Mouse (Mus musculus): ENCODE measurements at regions not wholly inside any gene's neighbourhood (a gene's known extent, or its start where the extent isn't known, plus 50 kb on each side); places are given as distances from the start of the nearest gene placed in this dataset.

GRCm38 (mm10) chr13:11167115-11167514 is 806.5 kb upstream of the Chrm3 start:
- Histone ChIP-seq H3K4me1 (replicated peaks) (0 out of 2 replicates have a peak, but pooled peaks cover 2% of the 10 kb centered on the region), H3K4me3 (no peak overlapping the region), H3K9ac (no peak overlapping the region), H3K36me3 (no peaks in the 10 kb centered on the region), H3K27ac (no peak overlapping the region), H3K27me3 (no peaks in the 10 kb centered on the region), H3K4me2 (no peak overlapping the region), H3K9me3 (replicated peaks) (no peaks in the 10 kb centered on the region)
- ATAC-seq (replicated peaks; ENCODE audit: insufficient number of reproducible peaks, insufficient read depth, low FRiP score, low read depth) = no peak
- WGBS = 74% methylated on average over 5 of the region's 5 CpGs

- Histone ChIP-seq H3K4me1 (replicated peaks) (0 out of 2 replicates have a peak, but pooled peaks cover 2% of the 10 kb centered on the region), H3K9ac (no peak overlapping the region), H3K36me3 (no peaks in the 10 kb centered on the region), H3K27me3 (no peaks in the 10 kb centered on the region), H3K27ac (no peak overlapping the region), H3K4me2 (no peak overlapping the region), H3K4me3 (no peak overlapping the region), H3K9me3 (replicated peaks) (no peaks in the 10 kb centered on the region)
- 63% methylated on average over 3 of the region's 3 CpGs for WGBS
- no peak for ATAC-seq (replicated peaks; ENCODE audit: insufficient number of reproducible peaks, insufficient read depth, low FRiP score, low read depth)
These were observed 803.5 kb upstream of the Chrm3 start for GRCm38 (mm10) chr13:11164130-11164529.

DNA sequence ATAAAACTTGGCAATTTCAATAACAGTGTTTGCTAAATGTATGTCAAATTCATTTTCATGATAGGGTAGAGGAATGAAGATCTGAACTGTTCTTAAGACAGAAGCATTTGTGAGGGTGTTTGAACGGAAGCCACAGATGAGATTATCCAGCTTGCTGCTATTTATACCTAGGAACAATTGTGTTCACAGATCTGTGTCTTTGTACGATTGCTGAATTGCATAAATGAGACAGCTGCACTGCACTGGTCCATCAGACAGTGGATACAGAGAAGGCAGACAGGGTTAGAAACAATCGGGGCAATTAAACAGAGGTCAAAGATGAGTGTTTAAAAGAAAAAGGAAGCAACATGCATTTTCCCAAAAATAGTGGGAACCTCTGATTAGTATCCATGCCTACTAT is 786.6 kb upstream of the Chrm3 start:
- Histone ChIP-seq H3K4me1 (replicated peaks) (no peaks in the 10 kb centered on the region), H3K9me3 (replicated peaks) (no peaks in the 10 kb centered on the region), H3K9ac (no peak overlapping the region), H3K4me3 (no peak overlapping the region), H3K27ac (no peak overlapping the region), H3K4me2 (no peak overlapping the region), H3K27me3 (no peaks in the 10 kb centered on the region), H3K36me3 (no peaks in the 10 kb centered on the region)
- ATAC-seq (replicated peaks; ENCODE audit: insufficient number of reproducible peaks, insufficient read depth, low FRiP score, low read depth) = no peak
- 69% methylated on average over 3 of the region's 3 CpGs for WGBS

- Histone ChIP-seq H3K27ac (no peak overlapping the region), H3K27me3 (no peaks in the 10 kb centered on the region), H3K9me3 (replicated peaks) (no peaks in the 10 kb centered on the region), H3K9ac (no peak overlapping the region), H3K4me1 (replicated peaks) (no peaks in the 10 kb centered on the region), H3K4me3 (no peak overlapping the region), H3K4me2 (no peak overlapping the region), H3K36me3 (no peaks in the 10 kb centered on the region)
- ATAC-seq (replicated peaks; ENCODE audit: insufficient number of reproducible peaks, insufficient read depth, low FRiP score, low read depth) = no peak
- 90% methylated on average over 2 of the region's 2 CpGs for WGBS
These were observed 747.0 kb upstream of the Chrm3 start for GRCm38 (mm10) chr13:11107693-11108092.

GRCm38 (mm10) chr13:11106426-11106825 is 745.8 kb upstream of the Chrm3 start:
- 76% methylated on average over 4 of the region's 4 CpGs for WGBS
- no peaks in the 10 kb centered on the region for H3K27me3 ChIP-seq
- no peaks in the 10 kb centered on the region for H3K9me3 ChIP-seq (replicated peaks)
- H3K4me1 ChIP-seq (replicated peaks) = no peaks in the 10 kb centered on the region
- no peak overlapping the region for H3K9ac ChIP-seq
- H3K27ac ChIP-seq = no peak overlapping the region
- H3K4me2 ChIP-seq = no peak overlapping the region
- no peak for ATAC-seq (replicated peaks; ENCODE audit: insufficient number of reproducible peaks, insufficient read depth, low FRiP score, low read depth)
- no peaks in the 10 kb centered on the region for H3K36me3 ChIP-seq
- no peak overlapping the region for H3K4me3 ChIP-seq

DNA sequence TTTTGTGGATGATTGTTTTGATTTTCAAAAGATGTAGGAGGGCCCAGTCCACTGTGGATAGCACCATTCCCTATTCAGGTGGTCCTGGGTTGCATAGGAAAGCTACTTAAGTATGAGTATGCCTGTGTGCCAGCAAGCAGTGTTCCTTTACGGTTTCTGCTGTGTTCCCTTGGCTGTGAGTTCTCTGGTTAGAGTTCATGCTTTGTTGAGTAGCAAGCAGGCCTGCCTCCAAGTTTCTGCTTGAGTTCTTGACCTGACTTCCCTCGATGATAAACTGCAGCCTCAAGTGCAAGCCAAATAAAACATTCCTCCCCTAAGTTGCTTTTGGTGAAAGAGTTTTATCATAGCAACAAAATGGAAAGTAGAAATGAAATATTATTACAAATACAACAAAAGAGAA is 744.9 kb upstream of the Chrm3 start:
- Histone ChIP-seq H3K36me3 (no peaks in the 10 kb centered on the region), H3K27me3 (no peaks in the 10 kb centered on the region), H3K9me3 (replicated peaks) (no peaks in the 10 kb centered on the region), H3K4me2 (no peak overlapping the region), H3K9ac (no peak overlapping the region), H3K27ac (no peak overlapping the region), H3K4me3 (no peak overlapping the region), H3K4me1 (replicated peaks) (no peaks in the 10 kb centered on the region)
- no peak for ATAC-seq (replicated peaks; ENCODE audit: insufficient number of reproducible peaks, insufficient read depth, low FRiP score, low read depth)
- 41% methylated on average over 2 of the region's 2 CpGs for WGBS

- no peaks in the 10 kb centered on the region for H3K36me3 ChIP-seq
- no peaks in the 10 kb centered on the region for H3K4me1 ChIP-seq (replicated peaks)
- no peak overlapping the region for H3K9ac ChIP-seq
- no peaks in the 10 kb centered on the region for H3K27me3 ChIP-seq
- H3K4me3 ChIP-seq = no peak overlapping the region
- H3K4me2 ChIP-seq = no peak overlapping the region
- ATAC-seq (replicated peaks; ENCODE audit: insufficient number of reproducible peaks, insufficient read depth, low FRiP score, low read depth) = no peak
- no peak overlapping the region for H3K27ac ChIP-seq
- no peaks in the 10 kb centered on the region for H3K9me3 ChIP-seq (replicated peaks)
These were observed 738.9 kb upstream of the Chrm3 start for GRCm38 (mm10) chr13:11099586-11099950.

GRCm38 (mm10) chr13:11098899-11099585 is 738.4 kb upstream of the Chrm3 start:
- Histone ChIP-seq H3K9me3 (replicated peaks) (no peaks in the 10 kb centered on the region), H3K4me1 (replicated peaks) (no peaks in the 10 kb centered on the region), H3K9ac (no peak overlapping the region), H3K36me3 (no peaks in the 10 kb centered on the region), H3K4me2 (no peak overlapping the region), H3K27ac (no peak overlapping the region), H3K4me3 (no peak overlapping the region), H3K27me3 (no peaks in the 10 kb centered on the region)
- ATAC-seq (replicated peaks; ENCODE audit: insufficient number of reproducible peaks, insufficient read depth, low FRiP score, low read depth) = no peak
- 55% methylated on average over 4 of the region's 4 CpGs for WGBS

DNA sequence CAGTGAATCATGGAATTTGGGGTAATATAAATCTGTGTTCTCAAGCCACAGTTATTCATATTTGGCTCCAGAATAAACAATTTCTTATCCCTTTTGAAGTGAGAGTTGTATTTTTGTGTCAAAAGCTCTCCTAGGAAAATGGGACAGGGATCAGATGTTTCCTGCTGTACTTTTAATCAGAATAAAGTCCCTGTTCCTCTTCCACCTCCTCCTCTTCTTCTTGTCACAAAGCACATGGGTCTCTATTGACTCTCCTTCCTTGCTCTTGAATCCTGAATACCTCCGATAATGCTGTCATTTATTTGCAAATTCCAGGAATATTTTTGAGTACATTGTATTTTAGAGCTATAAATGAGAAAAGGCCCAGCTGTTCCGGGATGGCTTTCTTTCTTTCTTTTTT is 732.3 kb upstream of the Chrm3 start:
- ATAC-seq (replicated peaks; ENCODE audit: insufficient number of reproducible peaks, insufficient read depth, low FRiP score, low read depth) = no peak
- no peaks in the 10 kb centered on the region for H3K36me3 ChIP-seq
- 56% methylated on average over 2 of the region's 2 CpGs for WGBS

More for the DNA sequence above, 732.3 kb upstream of the Chrm3 start:
- H3K4me1 ChIP-seq (replicated peaks) = no peaks in the 10 kb centered on the region
- no peak overlapping the region for H3K9ac ChIP-seq
- no peak overlapping the region for H3K4me2 ChIP-seq
- no peaks in the 10 kb centered on the region for H3K9me3 ChIP-seq (replicated peaks)
- H3K27me3 ChIP-seq = no peaks in the 10 kb centered on the region
- no peak overlapping the region for H3K4me3 ChIP-seq
- H3K27ac ChIP-seq = no peak overlapping the region
